8 mouse cellular contexts compared by ENCODE assay signal in the genomic region with DNA sequence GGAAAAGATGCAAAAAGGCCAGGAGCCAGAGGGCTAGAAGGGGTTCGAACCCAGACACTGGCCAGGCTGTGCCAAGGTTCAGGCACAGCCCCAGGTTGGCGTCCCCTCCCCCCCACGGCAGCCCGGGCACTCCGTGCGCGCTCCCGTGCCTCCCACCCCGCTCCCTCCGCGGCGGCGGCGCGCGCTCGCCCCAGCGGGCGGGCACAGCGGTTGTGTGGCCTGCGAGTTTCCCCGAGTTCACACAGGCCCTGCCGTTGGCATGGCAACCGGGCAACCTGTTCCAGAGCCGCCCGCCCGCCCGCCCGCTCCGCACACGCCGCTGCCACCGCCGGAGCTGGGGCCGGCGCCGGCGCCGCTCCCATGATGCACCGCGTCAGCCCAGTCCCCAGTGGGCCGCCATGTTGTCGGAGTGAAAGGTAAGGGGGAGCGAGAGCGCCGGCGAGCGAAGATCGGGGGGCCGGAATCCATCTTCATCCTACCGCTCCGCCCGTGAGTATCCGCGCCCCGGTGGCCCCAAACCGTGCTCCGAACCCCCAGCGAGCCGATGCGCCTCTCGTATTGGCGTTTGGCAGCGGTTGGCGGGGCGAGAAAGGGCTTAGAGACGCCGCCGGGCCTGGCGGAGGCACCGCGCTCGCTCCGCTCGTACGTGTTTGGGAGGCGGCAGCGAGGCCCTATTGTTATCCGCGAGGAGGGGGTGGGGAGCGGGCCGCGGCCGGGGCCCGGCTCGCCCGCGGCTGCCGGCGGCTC. TPM values are rescaled to one million over a fixed set of nuclear protein-coding genes. Genes with fewer than 3 reads are reported as not detected.
DNase-seq lines count a peak whose midpoint lies in the region; ATAC-seq and TF ChIP-seq lines count a peak whose summit lies in the region.

A gene (plus strand): TSS at position 343 of the 747 bp plus-strand sequence.

- H3K4me3 ChIP-seq in gastrocnemius, adult 2 months: peak within 1 kb of the TSS; percentile 90
- peak within 1 kb of the TSS; percentile 92 for H3K4me3 ChIP-seq in hindbrain, postnatal 0 days (ENCODE audit: low read length)
- peak within 1 kb of the TSS; percentile 83 for H3K4me3 ChIP-seq in left cerebral cortex, adult 2 months

- H3K4me1 ChIP-seq in hindbrain, postnatal 0 days (ENCODE audit: insufficient read depth, low read length): peaks cover 6% of the 10 kb centered on the region; the same call in 1 of the 2 replicates

- DNase-seq in WW6 (ENCODE audit: low read depth, low spot score): peak; percentile 78
- DNase-seq in cerebellum, postnatal 4 days (ENCODE audit: low spot score in 2 of 2): peak; percentile 76 to 93
- DNase-seq in gastrocnemius, adult 2 months: peak; percentile 94
- peak; percentile 98 for DNase-seq in hindbrain, postnatal 0 days (ENCODE audit: low spot score)
- DNase-seq in left cerebral cortex, adult 2 months (ENCODE audit: extremely low spot score in 1 of 2, low spot score in 2 of 2): peak; percentile 83 to 89
- peak; percentile 85 for DNase-seq in right cerebral cortex, adult 2 months (ENCODE audit: low spot score in 2 of 2)
- peak; percentile 89 for DNase-seq in urinary bladder, postnatal 14 days (ENCODE audit: low spot score)

- H3K27ac ChIP-seq in gastrocnemius, adult 2 months: peak within 1 kb of the TSS; percentile 93
- peak within 1 kb of the TSS; percentile 97 for H3K27ac ChIP-seq in hindbrain, postnatal 0 days
- peak within 1 kb of the TSS; percentile 93 for H3K27ac ChIP-seq in left cerebral cortex, adult 2 months

- no peaks in the 10 kb centered on the region for H3K36me3 ChIP-seq in hindbrain, postnatal 0 days (ENCODE audit: insufficient read depth, low read length)

- H3K9me3 ChIP-seq in hindbrain, postnatal 0 days (ENCODE audit: low read length): no peaks in the 10 kb centered on the region

- peak within 1 kb of the TSS; percentile 95 for H3K9ac ChIP-seq in hindbrain, postnatal 0 days (replicated peaks; ENCODE audit: low read length)

- ATAC-seq in hindbrain, postnatal 0 days: peak; percentile 95
- ATAC-seq in megakaryocyte, adult 5-6 weeks (ENCODE audit: poor library complexity, severe bottlenecking): peak; percentile 95

- peak within 1 kb of the TSS; percentile 78 for H3K4me2 ChIP-seq in hindbrain, postnatal 0 days (ENCODE audit: low read depth, low read length)

- intact Hi-C loops in gastrocnemius, adult 2 months (cut with DNase I): no loop called here
- intact Hi-C loops in left cerebral cortex, adult 2 months (cut with DNase I): no loop called here

- H3K27me3 ChIP-seq in hindbrain, postnatal 0 days (ENCODE audit: insufficient read depth, low read length): no peaks in the 10 kb centered on the region

- TF ChIP-seq CTCF in gastrocnemius, adult 2 months (IDR thresholded peaks at IDR 0.05): no peak
- no peak for TF ChIP-seq CTCF in hindbrain, postnatal 0 days (IDR thresholded peaks at IDR 0.05; ENCODE audit: low read depth)
- no peak for TF ChIP-seq CTCF in left cerebral cortex, adult 2 months (IDR thresholded peaks at IDR 0.05)

- 2% methylated on average over 90 of the region's 90 CpGs for WGBS in hindbrain, postnatal 0 days

RNA-seq across cellular contexts. Expression of the gene that starts here (rescaled TPM):
- 10 to 100 TPM; 42.4 to 42.6 TPM for total RNA-seq in gastrocnemius, adult 2 months (2021)
- 78.0 and 84.4 TPM in 2 replicates for total RNA-seq in hindbrain, postnatal 0 days (2014; rRNA removed)
- polyA plus RNA-seq in hindbrain, postnatal 0 days (2015; fragmentation: Nextera tagmentation; extraction: Ambion mirVana): 61.9 and 64.9 TPM in 2 replicates
- 100 to 1,000 TPM; 106 to 110 TPM for total RNA-seq in left cerebral cortex, adult 2 months (2021)
- 37.2 and 37.5 TPM in 2 replicates for total RNA-seq in megakaryocyte, adult 5-6 weeks (2015)
- total RNA-seq in megakaryocyte, adult 5-6 weeks (2017): 31.4 and 32.1 TPM in 2 replicates

Comparison
In these comparisons a context has a peak if more than half of its experiments do, and no peak if none do; other contexts are left out.
1. Peak in every context shown above with its lines: DNase-seq, ATAC-seq, H3K4me3 ChIP-seq and H3K27ac ChIP-seq.